Mouse (Mus musculus) retina, postnatal 7 days (tissue): Measurements from ENCODE around the gene Lyst.
"Not testable (repeated sequence)": the region's sequence is repeated elsewhere in the genome, so short reads cannot be mapped to it uniquely, and the experiment has no call there.

ENCODE experiments used
- DNase-seq: peaks from one replicate; pipeline ENCODE4 v3.0.0-alpha.2; 2012; ENCODE audit warnings: low read depth, low spot score

Gene Lyst

DNA sequence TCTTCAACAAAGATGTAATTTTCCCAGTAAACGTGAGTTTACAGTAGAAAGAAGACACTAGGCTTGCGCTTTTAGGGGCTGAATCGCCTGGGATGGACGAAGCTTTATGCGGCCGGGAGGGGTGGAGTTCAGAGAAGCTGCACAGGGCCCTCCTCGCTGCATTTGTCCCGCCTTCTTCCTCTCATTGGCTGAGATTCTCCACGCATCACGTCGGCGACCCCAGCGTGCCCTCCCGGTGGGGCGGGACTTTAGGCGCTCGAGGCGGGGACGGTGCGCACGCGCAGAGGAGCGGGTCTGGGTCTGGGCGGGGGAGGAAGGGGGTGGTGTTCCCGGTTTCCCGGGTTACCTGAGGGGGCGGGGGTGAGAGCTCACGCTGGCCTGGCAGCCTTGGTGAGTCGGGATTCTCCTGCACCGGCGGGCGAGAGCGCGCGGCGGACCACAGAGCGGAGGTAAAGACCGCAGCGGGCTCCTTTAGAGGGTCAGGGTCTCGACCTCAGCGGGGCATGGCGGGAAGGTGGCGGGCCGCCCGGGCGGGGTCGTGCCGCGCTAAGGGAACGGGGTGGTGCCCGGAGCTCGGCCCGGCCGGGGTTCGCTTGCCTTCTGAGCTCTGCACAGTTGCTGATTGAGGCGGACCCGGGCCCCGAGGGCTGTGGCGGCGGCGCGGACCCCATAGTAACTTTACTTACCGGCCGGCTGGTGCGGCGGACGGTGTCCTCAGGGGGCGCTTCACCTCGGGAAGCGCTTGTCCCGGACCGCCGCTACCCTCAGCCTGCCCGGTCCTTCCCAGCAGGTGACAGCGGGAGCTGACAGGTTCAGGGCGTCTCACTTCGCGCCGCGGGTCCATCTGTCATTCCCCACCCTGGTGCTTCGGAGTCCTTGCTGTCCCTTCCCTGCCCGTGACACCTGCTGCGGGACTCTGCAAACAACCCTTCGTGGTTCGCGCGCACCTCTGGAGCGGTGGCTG is at the start of gene Lyst:
Gene Lyst, plus strand, starts transcription at position 350 of the 964 bp plus-strand sequence.
- DNase-seq, result peak; percentile 97

- DNase-seq, result not testable (repeated sequence)
Observed at GRCm38 (mm10) chr13:13543073-13543472, 47.1 kb upstream of the Lyst start.

- no peak for DNase-seq
Observed at GRCm38 (mm10) chr13:13546792-13547191, 43.4 kb upstream of the Lyst start.

- no peak for DNase-seq
Observed at GRCm38 (mm10) chr13:13547889-13548288, 42.3 kb upstream of the Lyst start.

DNA sequence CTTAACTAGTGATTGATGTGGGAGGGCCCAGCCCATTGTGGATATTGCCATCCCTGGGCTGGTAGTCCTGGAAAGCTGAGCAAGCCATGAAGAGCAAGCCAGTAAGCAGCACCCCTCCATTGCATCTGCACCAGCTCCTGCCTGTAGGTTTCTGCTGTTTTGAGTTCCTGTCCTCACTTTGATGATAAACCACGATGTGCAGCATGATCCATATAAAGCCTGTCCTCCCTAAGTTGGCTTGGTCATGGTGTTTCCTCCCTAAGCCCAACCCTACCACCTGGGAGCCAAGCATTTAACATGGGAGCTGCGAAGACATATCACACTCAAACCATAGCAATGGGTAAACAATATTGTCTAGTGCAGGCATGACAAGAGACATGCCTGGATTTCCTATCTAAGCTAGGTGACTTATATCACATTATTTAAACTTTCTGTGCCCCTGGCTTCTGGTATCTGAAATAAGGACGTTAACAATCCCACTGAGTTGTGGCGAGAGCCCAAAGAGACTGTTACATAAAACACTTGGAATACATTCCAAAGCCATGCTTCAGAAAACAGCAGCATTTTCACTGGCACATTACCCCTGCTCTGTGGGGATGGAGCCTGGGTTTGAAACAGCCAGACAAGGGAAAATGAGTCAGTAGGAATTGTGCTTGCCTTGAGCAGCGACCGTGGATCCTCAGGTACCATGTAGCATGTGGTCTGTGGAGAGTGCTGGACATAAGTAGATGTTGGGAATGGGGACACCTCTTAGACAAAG is 41.6 kb upstream of the Lyst start:
- DNase-seq, result no peak

GRCm38 (mm10) chr13:13549687-13550660 is 40.2 kb upstream of the Lyst start:
- no peak for DNase-seq

GRCm38 (mm10) chr13:13552020-13552419 is 38.2 kb upstream of the Lyst start:
- DNase-seq, result no peak

GRCm38 (mm10) chr13:13553660-13554059 is 36.5 kb upstream of the Lyst start:
- DNase-seq, result no peak

DNA sequence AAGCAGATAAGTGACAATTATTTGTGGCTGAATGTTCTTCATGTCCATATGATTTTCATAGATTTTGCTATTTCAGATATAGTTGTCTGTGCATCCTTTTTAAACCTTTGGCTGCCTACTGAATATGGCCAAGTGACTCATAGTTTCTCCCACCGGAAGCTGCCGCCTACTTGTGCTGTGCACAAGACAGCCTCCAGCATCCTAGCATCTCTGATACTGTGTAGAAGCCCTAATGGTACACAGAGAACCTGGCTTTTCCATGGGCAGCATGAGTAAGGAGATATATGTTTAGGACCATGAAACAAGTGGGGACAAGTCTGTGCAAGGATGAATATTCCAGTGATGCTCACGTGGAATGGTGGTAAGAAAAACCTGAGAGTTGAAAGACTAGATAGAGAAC is 35.0 kb upstream of the Lyst start:
- no peak for DNase-seq

DNA sequence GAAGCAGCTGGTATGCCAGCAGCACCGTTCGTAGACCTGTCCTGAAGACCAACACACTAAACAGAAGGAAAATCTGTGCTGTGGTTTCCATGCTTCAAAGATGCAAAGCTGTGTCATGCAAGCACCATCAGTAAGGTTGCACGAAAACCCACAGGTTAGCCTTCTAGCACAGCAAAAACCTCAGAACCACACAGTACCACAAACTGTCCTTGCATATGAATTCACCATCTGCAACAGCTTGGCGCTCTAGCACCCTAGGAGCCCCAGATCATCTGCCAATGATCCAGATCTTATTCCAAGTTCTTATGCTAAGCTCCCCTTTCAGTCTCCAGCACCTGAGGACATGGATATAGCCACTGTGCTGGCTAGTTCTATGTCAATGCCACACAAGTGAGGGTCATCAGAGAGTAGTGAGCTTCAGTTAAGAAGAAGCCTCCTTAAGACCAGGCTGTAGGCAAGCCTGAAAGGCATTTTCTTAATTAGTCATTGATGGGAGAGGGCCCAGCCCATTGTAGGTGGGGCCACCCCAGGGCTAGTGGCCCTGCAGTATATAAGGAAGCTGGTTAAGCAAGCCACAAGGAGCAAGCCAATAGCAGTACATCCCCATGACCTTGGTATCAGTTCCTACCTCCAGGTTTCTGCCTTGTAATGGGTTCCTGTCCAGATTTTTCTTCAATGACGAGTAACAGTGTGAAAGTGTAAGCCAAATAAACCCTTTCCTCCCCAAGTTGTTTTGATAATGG is 33.0 kb upstream of the Lyst start:
- DNase-seq, result no peak

- no peak for DNase-seq
Observed at GRCm38 (mm10) chr13:13558251-13558650, 31.9 kb upstream of the Lyst start.

DNA sequence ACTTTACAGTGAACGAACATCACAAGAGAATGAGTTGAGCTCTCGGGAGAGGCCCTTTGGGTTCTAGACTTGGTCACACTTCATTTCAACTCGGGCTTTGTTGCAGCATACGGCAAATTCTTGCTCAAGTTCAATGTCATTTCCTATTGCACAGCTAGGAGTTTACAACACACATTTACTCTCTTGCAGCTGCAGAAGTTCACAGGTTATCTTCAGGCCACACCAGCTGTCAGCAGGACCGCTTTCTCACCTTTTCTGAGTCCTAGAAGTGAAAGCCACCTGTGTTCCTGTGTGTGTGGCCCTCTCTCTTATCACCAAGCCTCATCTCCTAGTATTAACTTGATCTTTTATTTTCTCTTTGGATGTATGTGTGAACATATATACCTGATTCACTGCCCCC is 31.3 kb upstream of the Lyst start:
- DNase-seq, result no peak

- DNase-seq, result no peak
Observed at GRCm38 (mm10) chr13:13562571-13562970, 27.6 kb upstream of the Lyst start.

DNA sequence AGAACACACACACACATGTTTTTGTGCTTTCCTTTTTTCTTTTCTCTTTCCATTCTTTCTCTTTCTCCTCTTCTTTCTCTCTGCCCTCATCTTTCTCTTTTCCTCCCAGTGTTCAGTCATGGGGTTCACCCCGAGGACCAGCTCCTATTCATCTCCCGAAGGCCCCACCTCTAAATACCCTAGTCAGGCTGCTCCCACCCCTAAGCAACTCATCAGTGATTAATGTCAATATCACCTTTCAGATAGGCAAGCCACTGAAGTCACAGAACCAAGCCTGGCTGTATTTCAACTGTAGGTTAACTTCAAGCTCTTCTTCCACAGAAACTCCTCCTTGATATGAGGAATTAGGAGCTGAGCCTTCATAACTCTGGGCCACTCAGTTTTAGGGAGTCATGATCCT is 26.1 kb upstream of the Lyst start:
- no peak for DNase-seq

DNA sequence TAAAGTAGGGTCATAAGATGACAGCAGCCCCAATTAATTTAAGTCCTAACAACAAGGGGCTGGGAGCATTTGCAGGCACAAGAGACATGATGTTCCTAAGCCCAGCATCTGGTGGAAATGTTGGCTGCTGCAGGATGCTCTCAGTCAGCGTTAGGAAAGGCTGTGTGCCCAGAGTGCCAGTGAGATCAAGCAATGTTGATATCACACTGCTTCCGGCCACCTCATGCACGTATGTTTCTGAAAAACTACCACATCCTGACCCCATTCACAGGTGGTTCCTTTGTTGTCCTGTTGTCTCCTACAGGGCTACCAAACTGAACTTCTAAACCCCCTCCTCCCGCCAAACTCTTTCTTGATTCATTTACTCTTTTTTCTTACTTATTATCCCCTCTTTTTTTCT is 25.7 kb upstream of the Lyst start:
- no peak for DNase-seq

DNA sequence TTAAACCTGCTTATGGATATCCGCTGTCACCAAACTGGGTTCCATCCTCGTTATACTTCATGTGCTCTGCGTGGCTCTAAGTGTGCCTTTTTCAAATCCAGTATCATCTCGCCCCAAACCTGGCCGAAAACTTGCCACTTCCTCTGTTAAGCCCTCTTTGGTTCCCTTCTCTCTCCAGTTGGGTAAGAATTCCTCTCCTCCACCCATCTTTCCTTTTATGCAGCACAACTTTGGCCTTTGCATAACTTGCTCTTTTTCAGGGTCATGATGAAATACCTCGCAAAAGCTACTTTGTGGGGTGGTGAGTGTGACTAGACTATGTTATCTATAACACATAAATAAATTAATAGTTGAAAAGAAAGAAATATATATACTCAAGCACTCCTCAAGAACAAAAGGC is 22.6 kb upstream of the Lyst start:
- no peak for DNase-seq

DNA sequence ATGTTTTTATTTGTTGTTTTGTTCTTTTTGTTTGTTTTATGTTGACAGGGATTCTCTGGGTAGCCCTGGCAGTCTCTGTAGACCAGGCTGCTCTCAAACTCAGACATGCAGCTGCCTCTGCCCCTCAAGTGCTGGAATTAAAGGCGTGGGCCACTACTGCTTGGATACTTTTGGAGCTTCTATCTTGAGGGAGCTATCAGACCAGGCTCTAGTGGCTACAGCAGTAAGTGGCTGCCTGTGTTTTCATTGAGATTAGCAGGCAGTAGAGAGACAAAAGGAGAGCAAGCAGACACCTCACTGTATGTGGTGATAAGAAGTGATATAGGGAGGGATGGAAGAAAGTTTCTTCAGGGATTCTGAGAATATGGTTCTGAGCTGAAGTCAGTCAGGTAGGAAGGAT is 21.4 kb upstream of the Lyst start:
- DNase-seq, result no peak

DNA sequence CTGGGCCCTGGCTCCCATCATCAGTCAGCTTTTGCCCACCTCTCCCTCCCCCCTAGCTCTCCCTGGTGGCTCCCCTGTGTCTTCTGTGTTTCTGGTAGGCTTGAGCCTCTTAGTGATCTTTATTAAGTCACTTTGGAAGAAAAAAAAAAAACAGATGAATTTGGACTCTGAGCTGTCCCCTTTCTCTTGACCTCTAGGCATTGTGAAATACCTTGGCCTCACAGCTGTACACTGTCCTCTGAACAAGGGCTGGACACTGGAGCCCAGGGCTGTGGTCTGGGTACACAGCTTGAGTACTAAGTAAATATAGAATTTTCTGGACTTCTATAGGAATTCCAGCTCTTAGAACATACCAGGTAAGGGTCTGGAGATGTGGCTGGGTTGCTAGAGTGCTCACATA is 20.6 kb upstream of the Lyst start:
- DNase-seq, result no peak

GRCm38 (mm10) chr13:13572060-13572835 is 17.9 kb upstream of the Lyst start:
- no peak for DNase-seq

- DNase-seq, result no peak
Observed at GRCm38 (mm10) chr13:13572941-13573340, 17.3 kb upstream of the Lyst start.
